Mouse (Mus musculus) ES-E14 (cell line): ENCODE results near the gene Fut7. TPM values are rescaled to one million over a fixed set of nuclear protein-coding genes. Genes with fewer than 3 reads are reported as not detected.

Experiments
- DNase-seq: peaks from one replicate; pipeline ENCODE4 v3.0.0-alpha.2; 2013; ENCODE audit warnings: low read depth, low spot score
- H3K27ac ChIP-seq: 2 replicates; pipeline ENCODE4 v1.5.1; 2012; ENCODE audit warnings: low read depth, mild to moderate bottlenecking, low read length, moderate library complexity, mixed read lengths; ENCODE audit not compliant: poor library complexity, insufficient read depth, severe bottlenecking
- H3K36me3 ChIP-seq: 2 replicates; pipeline ENCODE4 v1.6.1; 2012; ENCODE audit warnings: mild to moderate bottlenecking, low read length, moderate library complexity, mixed read lengths; ENCODE audit not compliant: control insufficient read depth, poor library complexity, insufficient read depth, severe bottlenecking
- H3K4me1 ChIP-seq, 2 experiments: fragments of 150-350 bp in 1 of 2; sonication (generic) in 1 of 2; 2 replicates each; pipeline ENCODE4 v1.6.1; 2012; ENCODE audit warnings: low read length in 2 of 2, mild to moderate bottlenecking in 1 of 2, mixed read lengths in 1 of 2; ENCODE audit not compliant: control insufficient read depth in 2 of 2, insufficient read depth in 2 of 2, poor library complexity in 1 of 2
- H3K4me3 ChIP-seq, 2 experiments: fragments of 150-350 bp in 1 of 2; sonication (generic) in 1 of 2; 2 replicates each; pipeline ENCODE4 v1.5.1; 2012; ENCODE audit warnings: low read length in 2 of 2, low read depth in 1 of 2, mild to moderate bottlenecking in 1 of 2, mixed read lengths in 1 of 2; ENCODE audit not compliant: insufficient read depth in 1 of 2, poor library complexity in 1 of 2, severe bottlenecking in 1 of 2
- H3K9ac ChIP-seq: 2 replicates; pipeline ENCODE4 v1.6.1; 2012; ENCODE audit warnings: low read depth, mild to moderate bottlenecking, low read length, mixed read lengths; ENCODE audit not compliant: poor library complexity, insufficient read depth, severe bottlenecking
- H3K9me3 ChIP-seq: fragments of 150-350 bp; sonication (generic); 2 replicates; pipeline ENCODE4 v1.6.1; 2012; ENCODE audit warnings: low read depth, mild to moderate bottlenecking, low read length; ENCODE audit not compliant: control insufficient read depth, insufficient read depth
- CHD2 ChIP-seq: IDR thresholded peaks from 2 replicates; pipeline ENCODE4 v1.6.1; 2014; ENCODE audit warnings: mild to moderate bottlenecking, low read depth, low read length, inconsistent platforms
- HCFC1 ChIP-seq: IDR thresholded peaks from 2 replicates; pipeline ENCODE4 v1.6.1; 2012; ENCODE audit warnings: low read length, inconsistent platforms, borderline replicate concordance; ENCODE audit not compliant: insufficient read depth
- MAFK ChIP-seq: IDR thresholded peaks from 2 replicates; pipeline ENCODE4 v1.6.1; 2014; ENCODE audit warnings: mild to moderate bottlenecking, low read depth, low read length, inconsistent platforms; ENCODE audit not compliant: insufficient read depth
- ZC3H11A ChIP-seq: IDR thresholded peaks from 2 replicates; pipeline ENCODE4 v1.6.1; 2012; ENCODE audit warnings: low read depth, mild to moderate bottlenecking, inconsistent platforms, low read length, borderline replicate concordance
- ZNF384 ChIP-seq: IDR thresholded peaks from 2 replicates; pipeline ENCODE4 v1.6.1; 2012; ENCODE audit warnings: low read depth, low read length, inconsistent platforms
- in situ Hi-C, 2 experiments: fragments of 600-800 bp; cut with MboI; formaldehyde crosslinking; loops; one replicate each; pipeline ENCODE4 v1.15.1; 2025; ENCODE audit warnings: low sequenced_read_pairs in 2 of 2, inconsistent platforms in 1 of 2; ENCODE audit not compliant: unreplicated experiment in 2 of 2
- total RNA-seq: library from RNA; depleted of rRNA; stranded (reverse); fragments of 300-350 nt; gene quantifications from 2 replicates; pipeline ENCODE4 v1.2.3, GENCODE M21; 2012

Fut7 gene
- total RNA-seq, 1 experiment = not detected

GRCm38 (mm10) chr2:25397010-25397409 lies 26.1 kb upstream of the Fut7 start:
- Histone ChIP-seq H3K27ac (no peak overlapping the region), H3K36me3 (no peaks in the 10 kb centered on the region), H3K9me3 (no peaks in the 10 kb centered on the region), H3K9ac (no peak overlapping the region), H3K4me1 (peaks cover 0 to 9% of the 10 kb centered on the region in 2 experiments; a peak in 1 of 4 replicates), H3K4me3 (no peak overlapping the region)
- in situ Hi-C loops = no loop called here
- no peak for TF ChIP-seq HCFC1
- TF ChIP-seq CHD2 = no peak
- TF ChIP-seq ZNF384 = no peak
- no peak for TF ChIP-seq ZC3H11A
- no peak for TF ChIP-seq MAFK
- DNase-seq = no peak

- no peak overlapping the region for H3K27ac ChIP-seq
- TF ChIP-seq MAFK (no peak), CHD2 (no peak), ZC3H11A (no peak), HCFC1 (no peak), ZNF384 (no peak)
- H3K9ac ChIP-seq = no peak overlapping the region
- peaks cover 0 to 9% of the 10 kb centered on the region in 2 experiments; a peak in 1 of 4 replicates for H3K4me1 ChIP-seq
- no peak for DNase-seq
- H3K9me3 ChIP-seq = no peaks in the 10 kb centered on the region
- no peak overlapping the region for H3K4me3 ChIP-seq
- H3K36me3 ChIP-seq = no peaks in the 10 kb centered on the region
- in situ Hi-C loops = no loop called here
These were observed 25.0 kb upstream of the Fut7 start for GRCm38 (mm10) chr2:25398065-25398464.

GRCm38 (mm10) chr2:25399051-25399450 lies 24.0 kb upstream of the Fut7 start, which contains the start of gene Npdc1:
Gene Npdc1 (plus strand): TSS chr2:25399351.
- Histone ChIP-seq H3K9me3 (no peaks in the 10 kb centered on the region), H3K4me3 (no peak within 1 kb of the TSS), H3K27ac (no peak within 1 kb of the TSS), H3K4me1 (peaks cover 0 to 9% of the 10 kb centered on the region in 2 experiments; a peak in 1 of 4 replicates), H3K36me3 (no peaks in the 10 kb centered on the region), H3K9ac (no peak within 1 kb of the TSS)
- DNase-seq = no peak
- TF ChIP-seq HCFC1 (no peak), MAFK (no peak), ZNF384 (no peak), CHD2 (no peak), ZC3H11A (no peak)
- in situ Hi-C loops = no loop called here

GRCm38 (mm10) chr2:25400291-25400690 lies 22.8 kb upstream of the Fut7 start:
- TF ChIP-seq ZC3H11A (no peak), ZNF384 (no peak), CHD2 (no peak), MAFK (no peak), HCFC1 (no peak)
- Histone ChIP-seq H3K27ac (no peak overlapping the region), H3K4me3 (peak overlapping the region; percentile 19 to 36; a peak in 3 of 4 replicates), H3K36me3 (no peaks in the 10 kb centered on the region), H3K9ac (no peak overlapping the region), H3K4me1 (peaks cover 0 to 8% of the 10 kb centered on the region in 2 experiments; a peak in 1 of 4 replicates), H3K9me3 (no peaks in the 10 kb centered on the region)
- no peak for DNase-seq
- in situ Hi-C loops = no loop called here
